In genomic region chr10:127346173-127346572, GRCm38 (mm10) we compare ENCODE assay signal across 37 mouse cellular contexts. TPM values are rescaled to one million over a fixed set of nuclear protein-coding genes. Genes with fewer than 3 reads are reported as not detected.
"Had no signal": no experiment of that assay in that cellular context is flagged by ENCODE, and none has a peak within 500 bp of the region (broad histone marks: within the 10 kb centered on the region; RNA-seq: fewer than 3 reads in every experiment).

No protein-coding gene starts in this region.

- H3K36me3 ChIP-seq: embryonic facial prominence, embryonic 10.5 days; embryonic facial prominence, embryonic 12.5 days; embryonic facial prominence, embryonic 13.5 days; embryonic facial prominence, embryonic 15.5 days; forebrain, embryonic 10.5 days; forebrain, embryonic 12.5 days; forebrain, embryonic 15.5 days; heart, embryonic 10.5 days had no signal

- H3K4me3 ChIP-seq: embryonic facial prominence, embryonic 10.5 days; embryonic facial prominence, embryonic 12.5 days; embryonic facial prominence, embryonic 13.5 days; embryonic facial prominence, embryonic 15.5 days; erythroblast, embryonic 14.5 days; forebrain, embryonic 10.5 days; forebrain, embryonic 12.5 days; forebrain, embryonic 13.5 days; forebrain, embryonic 15.5 days; gastrocnemius, adult 2 months; heart, adult 2 months; heart, embryonic 10.5 days had no signal

- H3K9ac ChIP-seq: embryonic facial prominence, embryonic 12.5 days; embryonic facial prominence, embryonic 13.5 days; embryonic facial prominence, embryonic 15.5 days; forebrain, embryonic 12.5 days; forebrain, embryonic 13.5 days; forebrain, embryonic 15.5 days; forebrain, postnatal 0 days had no signal

- H3K9me3 ChIP-seq: embryonic facial prominence, embryonic 10.5 days; embryonic facial prominence, embryonic 12.5 days; embryonic facial prominence, embryonic 15.5 days; forebrain, embryonic 10.5 days; forebrain, embryonic 12.5 days; forebrain, embryonic 15.5 days; heart, embryonic 10.5 days had no signal

- H3K27me3 ChIP-seq: embryonic facial prominence, embryonic 13.5 days; embryonic facial prominence, embryonic 15.5 days had no signal

- ATAC-seq: forebrain, embryonic 13.5 days; forebrain, embryonic 14.5 days; forebrain, embryonic 15.5 days; forebrain, embryonic 16.5 days; forebrain, postnatal 0 days had no signal

- H3K4me2 ChIP-seq: embryonic facial prominence, embryonic 12.5 days; embryonic facial prominence, embryonic 13.5 days; embryonic facial prominence, embryonic 15.5 days; forebrain, embryonic 12.5 days; forebrain, embryonic 13.5 days; forebrain, embryonic 15.5 days had no signal

- DNase-seq: cerebellum, adult 9-10 months; cerebellum, adult 9-11 months; cerebellum, postnatal 10 days; cerebellum, postnatal 14 days; cerebellum, postnatal 25 days; cerebellum, postnatal 36 days; embryo, embryonic 11 days; forebrain, postnatal 0 days; gastrocnemius, adult 2 months; gastrocnemius, postnatal 10 days; gastrocnemius, postnatal 14 days; gastrocnemius, postnatal 25 days; gastrocnemius, postnatal 36 days; heart, adult 2 months had no signal

- H3K27ac ChIP-seq: embryonic facial prominence, embryonic 10.5 days; embryonic facial prominence, embryonic 12.5 days; embryonic facial prominence, embryonic 13.5 days; embryonic facial prominence, embryonic 15.5 days; forebrain, embryonic 10.5 days; forebrain, embryonic 12.5 days; forebrain, embryonic 13.5 days; forebrain, embryonic 15.5 days; gastrocnemius, adult 2 months; heart, adult 2 months; heart, embryonic 10.5 days had no signal

RNA-seq across cellular contexts. Expression of gene Gli1, which starts 4.4 kb away (rescaled TPM):
- total RNA-seq: common myeloid progenitor, adult 5-6 weeks; granulocyte monocyte progenitor cell, adult 5-6 weeks had no signal
- polyA plus RNA-seq: erythroblast, embryonic 14.5 days had no signal

RNA-seq across cellular contexts. Expression of gene Inhbe, which starts 8.0 kb away (rescaled TPM):
- total RNA-seq: common myeloid progenitor, adult 5-6 weeks; forebrain, postnatal 0 days; gastrocnemius, adult 18-20 months; gastrocnemius, adult 2 months; gastrocnemius, adult 8-10 months; gastrocnemius, postnatal 10 days; gastrocnemius, postnatal 14 days; gastrocnemius, postnatal 25 days; gastrocnemius, postnatal 36 days; granulocyte monocyte progenitor cell, adult 5-6 weeks; heart, adult 2 months; heart, adult 8-10 months had no signal
- polyA plus RNA-seq: embryonic facial prominence, embryonic 10.5 days; embryonic facial prominence, embryonic 11.5 days; embryonic facial prominence, embryonic 14.5 days; erythroblast, embryonic 14.5 days; forebrain, embryonic 10.5 days; forebrain, embryonic 12.5 days; forebrain, embryonic 14.5 days; forebrain, embryonic 15.5 days; forebrain, embryonic 16.5 days; forebrain, postnatal 0 days; heart, adult 2 months; heart, embryonic 10.5 days had no signal

RNA-seq across cellular contexts. Expression of gene Inhbc, which starts 24.1 kb away (rescaled TPM):
- total RNA-seq: common myeloid progenitor, adult 5-6 weeks; forebrain, postnatal 0 days; gastrocnemius, adult 18-20 months; gastrocnemius, adult 2 months; gastrocnemius, adult 8-10 months; gastrocnemius, postnatal 10 days; gastrocnemius, postnatal 14 days; gastrocnemius, postnatal 25 days; gastrocnemius, postnatal 36 days; granulocyte monocyte progenitor cell, adult 5-6 weeks; heart, adult 2 months; heart, adult 8-10 months had no signal
- polyA plus RNA-seq: cortical plate, adult 2 months; embryonic facial prominence, embryonic 11.5 days; embryonic facial prominence, embryonic 13.5 days; embryonic facial prominence, embryonic 14.5 days; embryonic facial prominence, embryonic 15.5 days; erythroblast, embryonic 14.5 days; forebrain, embryonic 10.5 days; forebrain, embryonic 11.5 days; forebrain, embryonic 12.5 days; forebrain, embryonic 13.5 days; forebrain, embryonic 14.5 days; forebrain, embryonic 15.5 days; forebrain, embryonic 16.5 days; forebrain, postnatal 0 days; frontal cortex, adult 2 months; gonadal fat pad, adult 2 months; heart, adult 2 months had no signal
